Mouse (Mus musculus) layer of hippocampus, adult 9-11 months (tissue): ENCODE measurements around the gene Gse1.

ENCODE experiments used
- DNase-seq: peaks from one replicate; pipeline ENCODE4 v3.0.0; 2022

Gene Gse1

DNA sequence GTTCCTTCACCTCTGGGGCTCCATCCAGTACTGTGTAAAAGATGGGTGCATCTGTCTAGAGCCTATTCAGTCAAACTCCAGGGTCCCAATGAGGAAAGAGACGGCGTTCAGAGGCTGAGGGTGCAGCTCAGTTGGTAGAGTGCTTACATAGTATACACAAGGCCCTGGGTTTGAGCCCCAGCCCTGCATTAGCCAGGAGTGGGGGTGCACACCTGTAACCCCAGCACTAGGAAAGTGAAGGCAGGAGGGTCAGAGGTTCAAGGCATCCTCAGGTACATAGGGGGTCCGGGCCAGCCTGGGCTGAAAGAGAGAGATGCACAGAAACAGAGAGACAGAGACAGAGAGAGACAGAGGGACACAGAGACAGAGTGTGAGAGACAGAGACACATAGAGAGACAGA, 15.0 kb upstream of the Gse1 start:
- no peak for DNase-seq

DNA sequence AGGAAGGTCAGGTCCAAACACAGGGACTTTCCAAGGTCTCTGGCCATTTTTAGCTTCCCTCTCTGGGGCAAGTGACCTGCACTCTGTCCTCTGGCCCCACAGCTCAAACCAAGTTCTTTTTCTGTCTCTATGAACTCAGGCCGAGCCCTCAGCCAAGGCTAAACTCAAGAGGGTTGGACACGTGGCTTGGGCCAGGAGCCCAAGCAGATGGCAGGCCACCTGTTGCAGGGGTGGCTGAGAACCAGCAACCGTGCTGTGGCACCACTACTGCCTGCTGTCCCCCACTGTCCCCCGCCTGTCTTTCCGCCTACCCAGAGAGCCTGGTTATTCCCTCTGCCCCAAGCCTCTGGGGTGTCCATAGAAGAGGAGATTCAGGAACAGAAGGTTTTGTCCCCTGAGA, 14.3 kb upstream of the Gse1 start:
- DNase-seq: no peak

DNA sequence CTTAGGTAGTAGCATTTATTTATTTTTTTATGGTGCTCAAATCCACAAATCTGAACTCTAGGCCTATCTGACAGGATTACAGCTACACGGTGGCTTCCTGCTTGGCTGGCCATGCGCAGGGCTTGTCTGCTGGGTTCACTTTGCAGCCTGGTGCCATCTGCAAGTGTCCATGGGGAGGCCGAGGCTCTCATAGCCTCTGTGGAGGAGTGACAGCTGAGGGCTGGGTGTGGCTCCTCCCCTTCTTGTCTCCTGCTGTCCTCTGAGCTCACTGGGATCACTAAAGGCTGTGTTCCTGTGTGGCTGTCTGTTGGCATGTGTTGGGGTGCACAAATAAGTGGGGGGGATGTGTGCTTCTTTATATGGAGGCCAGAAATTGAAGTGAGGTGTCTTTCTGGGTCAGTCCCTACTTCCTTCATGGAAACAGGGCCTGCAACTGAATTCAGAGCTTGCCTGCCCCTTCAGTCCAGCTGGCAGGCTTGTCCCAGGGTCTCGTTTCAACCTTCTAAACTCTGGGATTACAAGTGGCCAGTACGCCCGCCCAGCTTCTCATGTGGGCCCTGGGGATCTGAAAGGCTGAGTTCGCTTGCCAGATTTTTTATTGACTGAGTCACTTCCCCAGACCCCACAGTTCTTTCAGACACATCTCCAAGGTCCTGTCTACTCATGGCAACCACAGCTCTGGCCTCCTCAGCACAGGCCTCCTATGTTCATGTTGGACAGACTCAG, 12.7 kb upstream of the Gse1 start:
- no peak for DNase-seq

DNA sequence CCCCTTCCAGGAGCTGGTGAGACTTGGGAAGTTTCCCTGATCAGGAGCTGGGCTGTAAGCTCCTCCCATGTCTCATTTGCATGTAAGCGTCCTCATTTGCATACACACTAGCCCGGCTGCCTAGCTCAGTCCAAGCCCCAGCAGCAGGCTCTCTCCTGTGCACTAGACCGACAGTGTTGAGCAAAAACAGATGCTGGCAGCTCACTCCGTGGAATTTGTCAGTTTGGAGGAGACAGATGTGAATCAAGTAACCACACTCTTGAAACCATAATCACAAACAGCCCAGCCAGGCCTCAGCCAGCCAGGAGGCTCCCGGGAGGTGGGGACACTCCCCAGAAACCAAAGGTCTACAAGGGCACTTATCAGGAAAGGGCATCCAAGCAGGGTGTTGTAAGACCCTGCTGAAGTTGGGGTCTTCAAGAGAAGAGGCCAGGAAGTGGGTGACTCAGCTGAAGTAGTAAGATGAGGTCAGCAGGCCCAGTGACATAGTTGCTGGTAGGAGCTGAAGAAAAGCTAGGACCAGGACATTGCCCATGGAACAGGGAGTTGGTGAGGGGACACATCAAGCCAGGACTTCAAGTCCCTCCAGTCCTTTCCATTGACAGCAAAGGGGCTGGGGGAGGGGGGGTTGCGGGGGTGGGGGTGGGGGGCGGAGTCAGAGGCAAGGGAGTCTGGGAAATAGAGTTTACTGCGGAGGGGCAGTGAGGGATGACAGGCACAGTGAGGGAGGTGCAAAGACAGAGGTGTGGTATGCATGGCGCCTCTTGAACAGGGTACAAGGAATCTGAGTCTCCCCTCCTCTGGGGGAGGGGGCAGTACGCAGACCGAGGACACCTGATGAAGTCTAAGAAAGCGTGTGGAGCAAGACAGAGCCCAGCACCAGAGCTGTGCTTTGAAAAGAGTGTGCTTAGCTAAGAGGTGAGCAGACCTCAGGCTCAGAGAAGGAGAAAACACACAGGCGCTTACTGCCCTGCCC, 11.1 kb upstream of the Gse1 start:
- DNase-seq: no peak

DNA sequence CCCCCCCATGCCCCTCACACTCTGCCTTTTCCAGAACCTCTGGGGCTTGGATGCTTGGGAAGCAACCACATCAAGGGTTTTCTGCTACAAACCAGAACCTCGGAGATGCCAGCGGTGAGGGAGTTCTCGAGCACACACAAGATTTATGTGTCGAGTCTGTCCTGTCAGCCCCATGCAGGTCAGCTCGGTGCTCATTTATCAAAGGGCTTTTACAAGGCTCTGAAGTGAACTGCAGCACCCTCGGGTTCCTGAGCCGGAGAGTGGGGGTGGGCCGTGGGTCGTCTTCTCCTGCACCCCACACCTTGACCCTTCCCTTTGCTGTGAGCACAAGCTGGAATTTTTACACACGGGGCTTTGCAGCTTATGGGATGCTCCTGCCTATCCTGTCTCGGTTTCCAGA, 5.7 kb upstream of the Gse1 start:
- DNase-seq: no peak

DNA sequence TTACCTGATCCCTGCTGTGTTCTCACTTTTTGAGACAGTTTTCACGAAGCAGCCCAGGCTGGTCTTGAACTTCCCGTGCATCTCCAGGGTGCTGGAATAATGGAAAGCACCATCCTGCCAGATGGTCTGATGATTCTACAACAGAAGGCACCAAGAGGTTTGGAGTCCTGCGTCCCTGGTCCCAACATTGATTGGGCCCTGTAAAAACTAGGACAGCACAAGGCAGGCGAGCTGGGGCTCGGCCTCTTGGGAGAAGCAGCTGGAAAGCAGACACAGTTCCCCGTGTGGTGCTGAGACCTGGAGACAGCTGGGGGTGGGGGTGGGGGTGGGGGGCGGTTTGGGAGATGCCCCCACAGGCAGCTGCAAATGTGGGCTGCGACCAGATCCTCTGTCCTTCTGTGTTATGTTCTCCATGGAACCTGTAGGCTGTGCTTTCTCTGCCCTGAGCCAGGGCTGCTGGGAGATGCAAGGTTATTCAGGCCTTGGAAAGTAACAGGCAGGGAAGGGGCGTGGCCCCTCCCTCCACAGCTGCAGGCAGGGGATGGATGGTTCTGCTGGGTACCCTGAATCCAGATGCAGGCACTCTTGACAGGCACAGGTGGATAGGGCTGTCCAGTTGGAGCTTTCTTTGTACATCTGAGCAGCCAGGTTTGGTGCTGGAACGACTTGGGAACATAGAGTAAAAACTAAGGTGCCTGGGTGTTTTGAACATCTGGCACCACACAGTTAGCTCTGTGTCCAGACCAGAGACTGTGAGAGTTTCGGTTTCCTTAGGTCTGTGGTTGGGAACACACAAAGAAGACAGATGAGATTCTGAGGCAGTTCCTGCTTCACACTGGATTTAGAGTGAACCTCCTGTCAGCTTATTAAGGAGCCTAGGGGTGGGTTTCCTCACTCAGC, 3.5 kb upstream of the Gse1 start:
- DNase-seq: no peak

DNA sequence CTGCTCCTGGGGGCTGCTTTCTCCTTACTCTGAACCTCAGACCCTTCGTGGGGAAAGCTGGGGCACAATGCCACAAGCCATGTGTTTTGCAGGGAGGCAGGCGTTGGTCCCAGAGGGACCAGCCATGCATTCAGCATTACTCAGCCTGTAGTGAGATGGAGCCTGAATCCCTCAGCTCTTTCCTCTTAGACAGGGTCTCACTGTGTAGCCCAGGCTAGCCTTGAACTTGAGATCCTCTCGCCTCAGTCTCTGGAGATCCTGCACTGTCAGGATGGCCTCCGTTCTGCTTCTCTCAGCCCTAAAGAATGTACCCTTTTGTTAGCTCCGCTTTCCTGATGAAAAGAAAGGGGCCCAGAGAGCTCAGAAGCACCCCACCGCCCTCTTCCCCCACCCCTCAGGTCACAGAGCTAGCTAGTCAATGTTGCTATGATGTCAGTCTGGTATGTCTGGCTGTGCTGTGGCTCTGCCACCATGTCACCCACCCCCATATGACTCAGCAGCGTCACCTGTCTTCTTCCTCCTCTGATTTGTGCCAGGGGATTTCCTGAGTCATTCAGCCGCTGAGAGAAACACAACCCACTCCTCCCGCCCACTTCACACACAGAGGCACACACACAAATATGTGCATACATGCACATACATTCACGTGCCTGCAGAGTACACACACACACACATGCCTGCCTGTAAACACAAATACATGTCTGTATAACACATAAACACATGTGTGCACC, 2.7 kb upstream of the Gse1 start:
- DNase-seq: peak; percentile 83

DNA sequence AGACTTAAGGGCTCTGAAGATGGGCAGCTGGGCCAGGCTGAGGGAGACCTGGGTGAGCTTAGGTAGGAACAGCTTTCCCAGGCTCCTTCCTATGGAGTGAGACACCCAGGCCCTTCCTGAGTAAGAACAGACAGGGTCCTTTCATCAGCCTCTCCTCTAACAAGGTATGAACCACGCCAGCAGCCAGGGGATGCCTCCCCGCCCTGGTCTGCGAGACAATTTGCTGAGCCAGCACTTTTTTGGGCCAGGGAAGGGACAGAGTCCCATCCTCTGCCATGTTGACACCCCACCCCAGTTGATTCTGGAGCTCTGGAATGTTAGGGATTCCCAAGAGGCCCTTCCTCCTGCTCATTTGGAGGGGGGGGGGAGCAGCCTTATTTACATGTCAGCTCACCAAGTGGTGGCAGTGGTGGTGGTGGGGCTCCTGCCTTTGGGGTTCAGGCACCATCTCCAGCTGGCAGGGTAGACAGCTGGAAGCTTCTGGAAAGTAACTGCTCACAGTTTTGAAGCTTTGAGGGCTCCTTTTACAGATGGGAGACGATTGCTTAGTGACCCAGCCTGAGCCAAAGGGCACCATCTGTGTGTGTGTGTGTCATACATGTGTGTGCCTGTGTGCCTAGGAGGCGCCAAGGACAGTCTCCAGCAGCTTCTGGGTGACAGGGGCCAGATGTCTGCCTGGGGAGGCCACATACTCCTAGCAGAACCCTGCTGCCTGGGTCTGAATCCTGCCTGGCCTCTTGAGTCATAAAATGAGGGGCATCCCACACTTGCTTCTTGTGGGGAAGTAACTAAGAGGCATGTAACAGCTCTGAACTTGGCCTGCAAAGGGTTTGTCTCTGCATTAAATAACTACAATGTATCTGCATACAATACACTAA, 1.3 kb upstream of the Gse1 start:
- no peak for DNase-seq

DNA sequence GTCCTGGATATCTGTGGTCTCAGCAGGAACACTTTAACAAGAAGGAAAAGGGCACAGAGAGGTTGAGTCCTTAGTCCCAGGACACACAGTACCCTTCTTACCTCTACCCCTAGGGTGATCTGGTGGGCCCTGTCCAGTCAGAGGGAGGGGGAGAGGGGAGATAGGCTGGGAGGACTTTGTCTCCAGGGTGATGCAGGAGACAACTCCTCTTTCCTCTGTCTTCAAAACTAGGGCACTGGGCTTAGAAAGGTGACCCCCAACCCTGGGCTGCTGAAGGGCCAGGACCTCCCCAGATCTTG, 729 bp upstream of the Gse1 start:
- DNase-seq: no peak

DNA sequence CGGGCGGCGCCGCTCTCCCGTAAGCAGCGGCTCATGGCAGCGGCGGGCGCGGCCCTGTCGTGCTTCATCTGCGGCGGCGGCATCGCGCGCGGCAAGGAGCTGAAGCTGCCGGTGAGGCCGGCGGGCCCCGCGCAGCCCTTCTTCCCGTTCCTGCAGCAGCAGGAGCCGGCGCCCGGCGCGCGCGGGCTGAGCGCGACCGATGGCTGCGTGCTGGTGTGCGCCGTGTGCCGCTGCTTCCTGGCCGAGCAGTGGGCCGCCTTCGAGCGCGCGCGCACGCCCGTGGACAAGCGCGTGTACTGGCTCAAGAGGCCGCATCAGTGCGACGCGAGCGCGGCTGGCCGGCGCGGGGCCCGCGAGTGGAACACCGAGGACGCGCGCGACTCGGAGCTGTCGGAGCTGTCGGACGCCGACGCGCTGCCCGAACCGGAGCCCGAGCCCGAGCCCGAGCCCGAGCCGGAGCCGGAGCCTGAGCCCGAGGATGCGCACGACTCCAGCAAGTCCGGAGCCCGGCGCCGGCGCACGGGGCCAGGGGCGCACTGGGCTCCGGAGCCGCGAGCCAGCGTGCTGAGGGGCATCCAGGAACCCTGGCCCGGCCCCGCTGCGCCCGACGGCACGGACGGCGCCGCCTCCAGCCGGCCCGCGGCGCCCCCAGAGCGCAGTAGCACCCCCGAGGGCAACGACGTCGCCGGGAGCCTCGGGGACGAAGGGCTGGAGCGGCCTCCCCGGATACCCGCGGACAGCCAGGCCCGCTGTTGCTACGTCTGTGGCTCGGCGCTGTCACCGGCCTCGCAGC, 721 bp downstream of the Gse1 start:
- no peak for DNase-seq

DNA sequence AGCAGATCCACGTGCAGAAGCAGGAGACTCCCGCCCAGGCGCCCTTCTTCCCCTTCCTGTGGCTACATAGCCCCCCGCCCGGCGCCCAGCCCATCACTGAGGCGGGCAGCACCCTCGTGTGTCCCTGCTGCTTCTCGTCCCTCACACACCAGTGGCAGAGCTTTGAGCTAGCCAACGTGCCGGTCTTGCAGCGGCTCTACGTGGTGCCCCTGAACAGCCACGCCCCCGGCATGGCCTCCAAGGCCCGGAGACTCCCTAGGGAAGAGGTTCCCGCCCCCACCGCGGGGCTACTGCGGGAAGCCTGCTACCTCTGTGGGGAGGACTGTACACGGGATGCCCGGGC, 1.3 kb downstream of the Gse1 start:
- DNase-seq: no peak

DNA sequence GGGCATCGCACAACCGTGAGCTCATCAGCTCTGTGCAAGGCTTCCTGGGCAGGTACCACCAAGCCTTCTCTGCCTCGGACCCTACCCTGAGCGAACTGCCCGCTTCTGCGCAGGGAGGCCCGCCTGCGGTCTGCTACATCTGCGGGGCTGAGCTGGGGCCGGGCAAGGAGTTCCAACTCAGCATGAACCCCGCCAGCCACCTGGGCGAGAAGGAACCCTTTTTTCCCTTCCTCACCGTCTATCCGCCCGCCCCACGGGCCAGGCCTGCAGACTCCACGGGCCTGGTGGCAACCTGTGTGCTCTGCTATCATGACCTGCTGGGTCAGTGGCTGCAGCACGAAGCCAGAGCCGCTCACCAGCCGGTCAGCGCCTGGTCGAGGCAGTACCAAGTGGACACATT, 1.8 kb downstream of the Gse1 start:
- no peak for DNase-seq

DNA sequence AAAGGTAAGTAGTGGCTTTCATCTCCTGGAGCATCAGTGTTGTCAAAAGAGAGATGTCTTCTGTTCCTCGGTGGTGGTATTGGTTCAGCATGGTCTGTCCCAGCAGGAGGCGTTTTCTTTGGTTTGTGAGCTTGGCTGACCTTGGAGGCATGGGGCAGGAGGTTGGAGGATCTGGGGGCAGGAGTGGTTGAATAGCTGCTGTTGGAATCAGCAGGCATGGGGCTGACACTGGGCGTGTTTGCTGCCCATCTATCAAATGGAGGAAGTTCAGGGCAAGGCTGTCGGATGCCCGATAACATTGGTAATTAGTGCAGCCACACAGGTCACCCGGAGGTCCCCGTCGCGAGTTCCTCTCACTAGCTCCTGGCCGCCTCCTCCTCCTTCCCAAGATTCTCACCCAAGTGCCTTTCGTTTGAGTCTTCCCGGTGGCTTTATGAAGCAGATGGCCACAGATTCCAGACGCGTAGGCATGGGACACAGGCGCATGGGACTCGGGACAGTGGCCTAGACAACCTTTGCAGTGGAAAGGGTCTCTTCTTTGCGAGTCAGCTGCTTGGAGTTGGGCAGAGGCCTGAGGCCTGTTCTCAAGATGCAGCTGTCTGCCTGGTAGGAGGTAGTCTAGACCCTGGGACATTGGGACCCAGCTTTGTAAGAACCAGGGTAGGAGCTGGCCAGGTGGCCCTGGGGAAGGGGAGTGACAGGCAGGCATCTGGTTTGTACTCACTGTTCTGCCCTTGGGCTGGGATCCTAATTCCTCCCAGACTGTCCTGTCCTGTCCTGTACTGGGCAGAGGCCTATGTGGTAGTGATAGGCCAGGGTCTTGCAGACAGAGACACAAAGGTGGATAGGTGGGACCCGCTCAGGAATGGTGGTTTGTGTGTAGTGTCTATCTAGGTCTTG, 2.7 kb downstream of the Gse1 start:
- DNase-seq: no peak

DNA sequence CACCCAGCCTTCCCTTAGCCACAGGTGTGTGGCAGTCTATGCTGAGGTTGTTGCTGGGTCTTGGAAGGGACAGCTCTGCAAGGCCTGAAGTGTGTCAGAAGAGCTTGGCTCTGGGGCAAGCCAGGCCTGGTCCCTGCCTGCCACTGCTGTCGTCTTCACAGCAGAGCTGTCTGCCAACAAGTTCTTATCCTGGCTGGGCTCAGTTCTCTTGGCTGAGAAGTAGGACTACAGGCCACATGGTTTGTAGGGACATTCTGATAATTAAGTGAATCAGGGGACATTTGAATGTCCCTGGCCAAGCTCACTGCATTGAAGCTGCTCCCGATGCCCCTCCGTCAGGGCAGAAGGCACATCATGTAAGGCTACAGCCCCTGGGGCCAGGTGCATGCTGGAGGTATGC, 3.6 kb downstream of the Gse1 start:
- no peak for DNase-seq

DNA sequence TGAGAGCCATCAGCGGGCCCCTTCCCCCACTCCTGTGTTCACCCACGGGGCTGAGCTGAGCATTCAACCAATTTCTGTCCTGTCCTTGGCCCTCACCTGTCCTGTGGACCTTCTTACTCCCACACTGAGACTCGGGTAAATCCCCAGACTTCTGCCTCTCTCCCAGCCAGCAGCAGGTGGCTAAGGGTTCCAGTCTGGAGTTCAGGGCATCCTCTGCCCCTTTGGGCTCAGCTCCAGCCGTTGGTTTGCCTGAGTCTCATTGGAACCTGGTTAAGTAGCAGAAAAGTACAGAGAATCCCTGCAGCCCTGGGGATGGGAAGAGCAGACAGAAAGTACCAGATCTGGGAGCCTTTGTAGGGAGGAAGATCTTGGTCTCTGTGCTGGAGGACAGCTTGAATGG, 4.1 kb downstream of the Gse1 start:
- DNase-seq: no peak

DNA sequence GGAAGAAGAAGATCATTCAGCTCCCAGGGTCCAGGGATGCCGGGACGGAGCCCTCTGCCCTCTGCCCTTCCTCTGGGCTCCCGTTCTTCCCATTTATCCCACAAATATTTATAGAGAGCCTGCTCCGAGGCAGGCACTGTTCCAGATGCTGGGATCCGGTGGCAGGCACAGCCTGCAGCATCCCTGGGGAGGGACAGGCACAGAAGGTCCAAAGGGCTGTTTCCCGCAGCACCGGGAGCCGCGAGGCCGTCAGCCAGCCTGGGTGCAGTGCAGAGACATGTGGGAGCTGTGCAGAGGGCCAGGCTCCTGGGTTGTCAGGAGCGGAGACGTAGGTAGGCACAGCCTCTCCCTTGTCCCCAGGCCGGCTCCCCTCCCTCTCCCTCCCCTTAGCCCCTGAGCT, 4.7 kb downstream of the Gse1 start:
- no peak for DNase-seq

DNA sequence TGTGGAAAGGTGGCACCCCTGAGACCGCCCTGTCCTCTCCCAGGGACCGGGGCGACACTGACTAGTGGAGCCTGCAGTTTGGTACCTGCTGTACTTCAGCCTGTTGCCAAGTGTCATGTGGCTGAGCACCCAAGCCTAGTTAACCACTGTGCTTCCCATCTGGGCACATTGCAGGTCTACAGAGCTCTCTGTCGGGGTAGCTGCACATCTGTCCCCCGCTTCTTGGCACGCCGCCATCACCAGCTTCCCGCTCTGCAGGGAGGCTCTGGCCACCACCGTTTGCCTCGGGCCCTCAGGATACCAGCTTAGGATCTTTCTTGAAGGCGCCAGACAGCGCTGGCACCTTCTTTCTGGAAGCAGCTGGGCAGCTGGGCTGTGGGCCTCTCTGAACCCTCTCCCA, 6.2 kb downstream of the Gse1 start:
- DNase-seq: no peak

DNA sequence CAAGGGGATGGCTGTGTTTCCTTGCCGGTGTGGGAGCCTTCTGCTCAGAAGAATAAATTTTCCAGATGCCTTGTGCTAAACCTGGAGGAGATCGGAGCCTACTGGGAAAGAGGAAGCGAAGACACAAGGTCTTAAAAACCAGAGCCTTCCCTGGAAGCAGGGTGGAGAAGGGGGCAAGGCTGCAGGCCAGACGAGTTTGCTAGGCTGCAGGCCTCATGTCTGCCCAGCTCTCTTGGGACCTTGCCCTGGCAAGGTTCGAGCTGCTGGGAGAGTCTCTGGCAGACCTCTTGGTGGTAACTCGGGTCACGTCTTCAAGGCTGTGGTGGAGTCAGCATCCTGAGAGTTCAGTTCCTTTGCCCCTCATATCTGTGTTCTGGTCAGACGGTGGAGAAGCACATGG, 6.6 kb downstream of the Gse1 start:
- DNase-seq: no peak

DNA sequence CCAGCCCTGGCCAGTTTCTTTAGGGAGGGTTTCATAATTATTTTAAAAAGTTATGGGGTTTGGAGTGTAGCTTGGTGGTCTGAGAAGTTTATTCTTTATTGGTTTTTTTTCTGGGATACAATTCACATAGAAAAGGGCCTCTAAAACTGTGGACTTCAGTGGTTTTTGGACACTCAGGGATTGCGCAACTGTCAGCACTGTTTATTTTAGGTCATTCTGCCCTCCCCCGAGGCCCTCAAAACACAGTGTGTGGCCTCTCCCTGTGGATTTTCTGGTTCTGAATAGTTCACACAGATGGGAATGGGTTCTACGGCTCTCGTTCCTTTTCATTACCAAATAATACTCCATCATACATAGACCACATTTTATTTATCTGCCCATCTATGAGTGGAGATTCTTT, 15.0 kb downstream of the Gse1 start:
- DNase-seq: no peak

DNA sequence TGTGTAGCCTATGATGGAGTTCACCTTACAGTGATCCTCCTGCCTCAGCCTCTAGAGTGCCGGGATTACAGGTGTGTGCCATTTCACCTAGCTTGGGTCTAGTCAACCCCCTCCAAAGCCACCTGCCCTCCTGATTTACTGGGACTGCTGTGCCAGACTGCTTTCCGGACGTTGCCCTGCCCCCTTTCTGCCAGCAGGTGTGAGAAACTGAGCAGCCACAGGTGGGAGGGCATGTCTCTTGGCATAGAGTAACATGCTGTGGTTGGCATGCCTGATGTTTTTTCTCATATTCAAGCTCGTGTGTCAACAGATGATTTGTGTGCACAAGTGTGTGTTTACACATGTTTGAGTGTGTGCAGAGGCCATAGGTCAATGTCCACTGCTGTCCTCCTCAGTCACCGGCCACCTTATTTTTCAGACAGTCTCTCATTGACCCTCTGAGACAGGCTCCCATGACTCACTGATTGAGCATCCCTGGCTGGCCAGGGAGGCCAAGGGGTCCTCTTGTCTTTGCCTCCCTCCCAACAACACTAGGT, 15.7 kb downstream of the Gse1 start:
- no peak for DNase-seq
